9 mouse cellular contexts compared by ENCODE assay signal in the genomic region with DNA sequence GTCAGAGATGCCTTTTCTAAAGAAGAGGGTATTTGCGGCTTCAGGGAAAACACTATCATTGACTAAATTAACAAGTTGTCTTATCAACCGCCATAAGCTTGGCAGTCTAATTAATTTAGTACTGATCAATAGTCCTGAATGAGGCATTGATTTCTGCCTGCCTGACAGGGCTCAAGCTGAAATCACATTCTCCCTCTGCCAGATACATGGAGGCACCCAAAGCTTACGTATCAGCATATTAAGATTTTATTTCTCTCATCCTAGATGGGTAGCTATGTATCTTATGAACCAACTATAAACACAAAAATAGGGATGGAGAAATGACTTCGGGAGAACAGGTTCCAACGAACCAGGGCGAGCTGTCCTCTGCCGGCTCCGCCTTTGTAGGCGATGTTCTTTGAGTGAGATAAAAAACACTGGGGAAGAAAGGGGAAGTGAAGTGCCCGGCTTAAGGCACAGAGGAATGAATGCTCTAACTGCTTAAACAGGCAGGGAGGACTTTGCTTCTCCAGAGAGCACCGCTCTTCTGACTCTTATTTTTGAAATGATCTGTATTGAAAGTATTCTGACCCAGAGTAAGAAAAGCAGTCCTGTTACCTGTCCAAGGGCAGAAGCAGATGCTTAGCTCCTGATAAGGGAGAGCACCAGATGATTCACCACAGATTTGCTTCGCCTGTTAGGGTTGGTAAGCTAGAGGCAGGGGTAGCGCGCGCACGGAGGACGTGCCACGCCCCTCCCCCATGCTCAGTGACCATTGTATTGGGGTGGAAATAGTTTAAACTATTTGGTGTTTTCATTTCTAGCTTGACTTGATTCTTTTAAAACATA.
DNase-seq lines count a peak whose midpoint lies in the region; ATAC-seq and TF ChIP-seq lines count a peak whose summit lies in the region.
"Had no signal": no experiment of that assay in that cellular context is flagged by ENCODE, and none has a peak within 500 bp of the region (broad histone marks: within the 10 kb centered on the region; RNA-seq: fewer than 3 reads in every experiment).

No protein-coding gene starts in this region.

- WGBS in heart, embryonic 14.5 days = 15% methylated on average over 18 of the region's 18 CpGs
- 25% methylated on average over 18 of the region's 18 CpGs for WGBS in heart, adult 2 months
- WGBS in forebrain, embryonic 10.5 days = 5% methylated on average over 18 of the region's 18 CpGs
- 15% methylated on average over 18 of the region's 18 CpGs for WGBS in limb, embryonic 10.5 days
- WGBS in neural tube, embryonic 14.5 days = 12% methylated on average over 18 of the region's 18 CpGs

- TF ChIP-seq CTCF in heart, adult 2 months (IDR thresholded peaks at IDR 0.05) = no peak

- no peak for ATAC-seq in heart, embryonic 14.5 days (ENCODE audit: insufficient number of reproducible peaks, insufficient read depth, low FRiP score, low read depth)
- no peak for ATAC-seq in neural tube, embryonic 14.5 days (ENCODE audit: low read depth)
- ATAC-seq: lung, postnatal 0 days had no signal

- H3K79me2 ChIP-seq in heart, adult 2 months (replicated peaks; ENCODE audit: control insufficient read depth, insufficient read depth, low read length) = no peaks in the 10 kb centered on the region

- no peak overlapping the region for H3K27ac ChIP-seq in heart, embryonic 14.5 days (replicated peaks in 1 of 2; ENCODE audit: control insufficient read depth in 1 of 2, insufficient read depth in 1 of 2, low read depth in 2 of 2, low read length in 2 of 2)
- H3K27ac ChIP-seq in heart, adult 2 months = no peak overlapping the region
- peak overlapping the region; percentile 84 for H3K27ac ChIP-seq in forebrain, embryonic 10.5 days
- no peak overlapping the region for H3K27ac ChIP-seq in limb, embryonic 10.5 days
- no peak overlapping the region for H3K27ac ChIP-seq in neural tube, embryonic 14.5 days (ENCODE audit: low read depth, low read length)

- no peak for TF ChIP-seq EP300 in heart, adult 2 months (IDR thresholded peaks at IDR 0.05; ENCODE audit: insufficient read depth, low read depth, low read length)

- no peak for DNase-seq in heart, adult 2 months
- peak; percentile 40 for DNase-seq in forebrain, embryonic 10.5 days (ENCODE audit: extremely low spot score, low spot score)
- no peak for DNase-seq in limb, embryonic 10.5 days (ENCODE audit: low spot score)
- DNase-seq in layer of hippocampus, adult 11-12 months (ENCODE audit: low spot score) = no peak
- no peak for DNase-seq in left cerebral cortex, postnatal 4 days
- DNase-seq in urinary bladder, postnatal 25 days (ENCODE audit: low spot score) = no peak

- peak overlapping the region; percentile 64 for H3K4me2 ChIP-seq in heart, embryonic 14.5 days (ENCODE audit: low read length)
- peak overlapping the region; percentile 37; the same call in 1 of the 2 replicates for H3K4me2 ChIP-seq in neural tube, embryonic 14.5 days (ENCODE audit: low read depth, low read length)

- H3K27me3 ChIP-seq in heart, embryonic 14.5 days (ENCODE audit: control insufficient read depth, insufficient read depth, low read length) = no peaks in the 10 kb centered on the region; the same call in 1 of the 2 replicates
- H3K27me3 ChIP-seq in heart, adult 2 months (ENCODE audit: control insufficient read depth, insufficient read depth, low read length) = no peaks in the 10 kb centered on the region
- H3K27me3 ChIP-seq in forebrain, embryonic 10.5 days (ENCODE audit: poor library complexity, severe bottlenecking) = peaks cover 86% of the 10 kb centered on the region
- H3K27me3 ChIP-seq in limb, embryonic 10.5 days (ENCODE audit: low read depth, poor library complexity, severe bottlenecking) = peaks cover 36% of the 10 kb centered on the region
- no peaks in the 10 kb centered on the region; the same call in 1 of the 2 replicates for H3K27me3 ChIP-seq in neural tube, embryonic 14.5 days (ENCODE audit: control insufficient read depth, insufficient read depth, low read length)

- no peak for TF ChIP-seq POLR2A in heart, adult 2 months (IDR thresholded peaks at IDR 0.05; ENCODE audit: insufficient read depth, low read depth, low read length)

- peaks cover 0 to 4% of the 10 kb centered on the region in 2 experiments; a peak in 2 of 4 replicates for H3K4me1 ChIP-seq in heart, embryonic 14.5 days (ENCODE audit: control insufficient read depth in 2 of 2, insufficient read depth in 2 of 2, low read length in 2 of 2)
- H3K4me1 ChIP-seq in heart, adult 2 months (ENCODE audit: control insufficient read depth, insufficient read depth, low read length) = no peaks in the 10 kb centered on the region
- H3K4me1 ChIP-seq in forebrain, embryonic 10.5 days = peaks cover 54% of the 10 kb centered on the region
- H3K4me1 ChIP-seq in limb, embryonic 10.5 days = peaks cover 37% of the 10 kb centered on the region
- H3K4me1 ChIP-seq in neural tube, embryonic 14.5 days (ENCODE audit: control insufficient read depth, insufficient read depth, low read length) = peaks cover 14% of the 10 kb centered on the region; the same call in 1 of the 2 replicates

- H3K9ac ChIP-seq in heart, embryonic 14.5 days (ENCODE audit: low read length) = no peak overlapping the region
- no peak overlapping the region for H3K9ac ChIP-seq in heart, adult 2 months (ENCODE audit: low read depth, low read length)
- no peak overlapping the region for H3K9ac ChIP-seq in neural tube, embryonic 14.5 days (replicated peaks; ENCODE audit: low read depth, low read length)

- no peaks in the 10 kb centered on the region for H3K36me3 ChIP-seq in heart, embryonic 14.5 days (ENCODE audit: control insufficient read depth, insufficient read depth, low read length)
- H3K36me3 ChIP-seq in heart, adult 2 months (ENCODE audit: control insufficient read depth, insufficient read depth, low read length) = no peaks in the 10 kb centered on the region
- no peaks in the 10 kb centered on the region for H3K36me3 ChIP-seq in forebrain, embryonic 10.5 days (replicated peaks)
- no peaks in the 10 kb centered on the region for H3K36me3 ChIP-seq in limb, embryonic 10.5 days
- H3K36me3 ChIP-seq in neural tube, embryonic 14.5 days (ENCODE audit: control insufficient read depth, insufficient read depth, low read length) = no peaks in the 10 kb centered on the region

- H3K9me3 ChIP-seq in heart, embryonic 14.5 days (ENCODE audit: control insufficient read depth, low read length) = no peaks in the 10 kb centered on the region
- H3K9me3 ChIP-seq in forebrain, embryonic 10.5 days = no peaks in the 10 kb centered on the region
- H3K9me3 ChIP-seq in limb, embryonic 10.5 days (replicated peaks) = no peaks in the 10 kb centered on the region
- H3K9me3 ChIP-seq in neural tube, embryonic 14.5 days (ENCODE audit: control insufficient read depth, low read length) = no peaks in the 10 kb centered on the region

- H3K4me3 ChIP-seq in heart, embryonic 14.5 days (ENCODE audit: control insufficient read depth in 1 of 2, insufficient read depth in 1 of 2, low read depth in 1 of 2, low read length in 2 of 2) = peak overlapping the region; percentile 25 to 32; a peak in 3 of 4 replicates
- H3K4me3 ChIP-seq in heart, adult 2 months = no peak overlapping the region
- peak overlapping the region; percentile 40 for H3K4me3 ChIP-seq in forebrain, embryonic 10.5 days
- peak overlapping the region; percentile 26; the same call in 1 of the 2 replicates for H3K4me3 ChIP-seq in limb, embryonic 10.5 days
- H3K4me3 ChIP-seq in neural tube, embryonic 14.5 days (ENCODE audit: low read depth, low read length) = no peak overlapping the region

- intact Hi-C loops in heart, adult 2 months (cut with DNase I) = no loop called here
- intact Hi-C loops in left cerebral cortex, postnatal 4 days (cut with DNase I) = no loop called here

Comparison
In these comparisons a context has a peak if more than half of its experiments do, and no peak if none do; other contexts are left out.
1. H3K4me3 ChIP-seq: peak in heart, embryonic 14.5 days (2 of 2), forebrain, embryonic 10.5 days (single experiment) and limb, embryonic 10.5 days (single experiment); none in heart, adult 2 months (single experiment) and neural tube, embryonic 14.5 days (single experiment).